Mouse (Mus musculus) midbrain, embryonic 10.5 days (tissue): ENCODE measurements around the gene Ccdc155. TPM values are rescaled to one million over a fixed set of nuclear protein-coding genes. Genes with fewer than 3 reads are reported as not detected.
A peak's percentile ranks its signal among the peaks of the same experiment; 100 is the strongest.
"Not testable (repeated sequence)": the region's sequence is repeated elsewhere in the genome, so short reads cannot be mapped to it uniquely, and the experiment has no call there.

Experiments used
- DNase-seq: peaks from one replicate; pipeline ENCODE4 v3.0.0-alpha.2; 2017; ENCODE audit warnings: low spot score
- H3K27ac ChIP-seq: fragments of 300-500 bp; sonication (generic); replicated peaks from 2 replicates; pipeline ENCODE4 v1.5.1; 2016; ENCODE audit warnings: mild to moderate bottlenecking
- H3K27me3 ChIP-seq: fragments of 300-500 bp; sonication (generic); 2 replicates; pipeline ENCODE4 v1.6.1; 2016; ENCODE audit warnings: low read depth, mild to moderate bottlenecking; ENCODE audit not compliant: poor library complexity, severe bottlenecking
- H3K36me3 ChIP-seq: fragments of 300-500 bp; sonication (generic); 2 replicates; pipeline ENCODE4 v1.6.1; 2016; ENCODE audit warnings: mild to moderate bottlenecking, moderate library complexity
- H3K4me1 ChIP-seq: fragments of 300-500 bp; sonication (generic); 2 replicates; pipeline ENCODE4 v1.6.1; 2016
- H3K4me3 ChIP-seq: fragments of 300-500 bp; sonication (generic); 2 replicates; pipeline ENCODE4 v1.5.1; 2016; ENCODE audit warnings: mild to moderate bottlenecking, moderate library complexity
- H3K9me3 ChIP-seq: fragments of 300-500 bp; sonication (generic); replicated peaks from 2 replicates; pipeline ENCODE4 v1.6.1; 2016; ENCODE audit warnings: mild to moderate bottlenecking
- WGBS: fragments of 180-500 bp; shearing (Covaris S2); methylation state at CpG from one replicate; pipeline ENCODE4 v1.1.7; 2016; 5-methylcytosine and 5-hydroxymethylcytosine counted together
- polyA plus RNA-seq: library from polyadenylated mRNA; unstranded; fragments of >200 nt; fragmentation: Nextera tagmentation; extraction: Ambion mirVana; gene quantifications from 2 replicates; pipeline ENCODE4 v1.2.1, GENCODE M21; 2016

Gene Ccdc155
- polyA plus RNA-seq, 1 experiment from 2014 or later: 0.73 TPM

DNA sequence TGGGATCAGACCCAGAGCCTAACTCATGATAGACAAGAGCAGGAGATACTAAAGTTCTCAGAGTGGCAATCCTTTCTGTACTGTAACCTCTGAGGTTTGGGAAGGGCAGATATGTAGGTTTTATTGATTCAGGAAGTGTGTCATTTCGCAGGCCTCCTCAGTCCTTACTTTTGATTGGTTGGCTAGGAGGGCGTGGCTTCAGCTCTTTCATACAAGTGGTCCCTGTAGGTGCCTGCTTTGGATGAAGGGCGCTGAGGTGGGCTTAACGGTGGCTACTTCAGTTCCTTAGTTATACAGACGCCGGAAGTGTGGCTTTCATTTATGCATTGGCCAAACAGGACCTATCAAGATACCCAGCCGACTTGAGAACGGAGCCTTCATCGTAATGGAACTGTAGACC lies 49.1 kb downstream of the Ccdc155 start:
- Histone ChIP-seq H3K27ac (no peak overlapping the region), H3K27me3 (no peaks in the 10 kb centered on the region), H3K36me3 (peaks cover 41% of the 10 kb centered on the region), H3K4me1 (peaks cover 24% of the 10 kb centered on the region), H3K4me3 (0 out of 2 replicates have a peak overlapping the region, but pooled peaks have one; percentile 75), H3K9me3 (no peaks in the 10 kb centered on the region)
- DNase-seq: no peak
- WGBS: 89% methylated on average over 9 of the region's 9 CpGs

- H3K9me3 ChIP-seq: no peaks in the 10 kb centered on the region
- WGBS: 83% methylated on average over 12 of the region's 12 CpGs
- peaks cover 35% of the 10 kb centered on the region for H3K36me3 ChIP-seq
- H3K4me3 ChIP-seq: peak overlapping the region; percentile 75
- peak overlapping the region; percentile 98 for H3K27ac ChIP-seq
- peaks cover 29% of the 10 kb centered on the region for H3K4me1 ChIP-seq
- peak; percentile 46 for DNase-seq
- no peaks in the 10 kb centered on the region for H3K27me3 ChIP-seq
Measured at GRCm38 (mm10) chr7:45154993-45155514, 49.6 kb downstream of the Ccdc155 start.

- H3K36me3 ChIP-seq: peaks cover 28% of the 10 kb centered on the region
- no peaks in the 10 kb centered on the region for H3K9me3 ChIP-seq
- WGBS: 5% methylated on average over 69 of the region's 69 CpGs
- peak within 1 kb of the TSS; percentile 98 for H3K27ac ChIP-seq
- H3K4me1 ChIP-seq: peaks cover 36% of the 10 kb centered on the region
- H3K4me3 ChIP-seq: peak within 1 kb of the TSS; percentile 75
- DNase-seq: peak; percentile 96
- H3K27me3 ChIP-seq: no peaks in the 10 kb centered on the region
Measured at GRCm38 (mm10) chr7:45154096-45154992, 50.3 kb downstream of the Ccdc155 start, which contains the start of the genes Pih1d1 and Aldh16a1. Gene Pih1d1 (plus strand): TSS chr7:45154303. Gene Aldh16a1 (minus strand): TSS chr7:45154584.

DNA sequence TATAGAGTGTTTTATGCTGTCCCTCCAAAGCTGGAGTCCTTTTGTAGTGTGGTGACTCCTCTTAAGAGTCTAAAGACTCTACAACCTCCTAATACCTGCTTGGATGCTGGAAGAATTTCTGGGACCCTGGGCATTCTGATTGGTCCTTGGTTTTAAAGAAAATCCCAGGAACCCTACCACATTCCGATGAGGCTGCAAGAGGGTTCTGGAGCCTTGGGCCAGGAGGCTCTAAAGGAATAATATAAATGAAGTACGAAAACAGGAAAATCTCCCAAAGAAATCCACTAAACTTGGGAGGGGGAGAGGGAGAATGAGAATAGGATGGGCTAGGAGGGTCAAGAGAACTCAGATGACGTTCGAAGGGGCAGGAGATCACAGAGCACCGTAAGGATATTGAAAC lies 51.1 kb downstream of the Ccdc155 start:
- peak overlapping the region; percentile 75 for H3K4me3 ChIP-seq
- H3K27me3 ChIP-seq: no peaks in the 10 kb centered on the region
- WGBS: 5% methylated on average over 5 of the region's 5 CpGs
- no peaks in the 10 kb centered on the region for H3K9me3 ChIP-seq
- peaks cover 41% of the 10 kb centered on the region for H3K4me1 ChIP-seq
- peaks cover 21% of the 10 kb centered on the region for H3K36me3 ChIP-seq
- no peak for DNase-seq
- peak overlapping the region; percentile 98 for H3K27ac ChIP-seq

- not testable (repeated sequence) for H3K9me3 ChIP-seq, H3K27ac ChIP-seq, DNase-seq, H3K27me3 ChIP-seq
- H3K36me3 ChIP-seq: peaks cover 20% of the 10 kb centered on the region
- peaks cover 41% of the 10 kb centered on the region for H3K4me1 ChIP-seq
- WGBS: 94% methylated on average over 2 of the region's 2 CpGs
- peak overlapping the region; percentile 75 for H3K4me3 ChIP-seq
Measured at GRCm38 (mm10) chr7:45153052-45153451, 51.6 kb downstream of the Ccdc155 start.

DNA sequence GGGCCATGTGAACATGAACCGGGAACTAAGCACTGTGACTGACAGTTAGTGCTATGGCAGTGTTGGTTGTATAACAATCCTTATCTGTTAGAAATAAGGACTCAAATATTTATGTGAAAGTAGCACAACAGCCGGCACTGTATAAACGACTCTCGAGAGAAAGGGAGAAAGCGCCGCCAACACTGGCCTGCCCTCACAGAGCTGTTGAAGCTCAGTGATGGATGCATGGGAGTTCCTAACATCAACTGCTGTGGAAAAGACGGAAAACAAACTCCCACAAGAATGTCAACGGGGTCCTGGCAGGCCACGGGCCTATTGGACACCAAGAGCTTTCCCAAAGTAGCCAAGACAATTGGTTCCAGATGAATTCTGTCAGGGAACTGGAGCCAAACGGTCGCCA lies 53.4 kb downstream of the Ccdc155 start:
- WGBS: 76% methylated on average over 11 of the region's 11 CpGs
- Histone ChIP-seq H3K27me3 (no peaks in the 10 kb centered on the region), H3K9me3 (no peaks in the 10 kb centered on the region), H3K4me3 (no peak overlapping the region), H3K4me1 (peaks cover 41% of the 10 kb centered on the region), H3K36me3 (peaks cover 23% of the 10 kb centered on the region), H3K27ac (no peak overlapping the region)
- DNase-seq: no peak

DNA sequence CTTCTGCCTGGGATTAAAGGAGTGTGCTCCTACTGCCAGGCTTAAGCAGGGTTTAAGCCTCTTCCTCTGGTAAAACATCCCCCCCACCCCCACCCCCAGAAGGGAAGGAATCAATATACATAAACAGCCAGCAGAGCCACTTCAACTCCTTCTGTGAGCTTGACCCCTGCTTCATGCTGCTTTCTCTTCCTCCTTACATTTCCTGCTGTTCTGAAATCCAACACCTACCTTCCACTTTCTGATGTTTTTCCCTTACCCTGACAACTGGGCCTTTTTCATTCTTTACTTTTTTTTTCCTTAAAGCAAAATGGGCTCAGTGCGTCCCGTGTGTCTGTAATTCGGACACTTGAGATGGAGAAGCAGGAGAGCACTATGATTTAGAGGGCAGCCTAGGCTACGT lies 54.4 kb downstream of the Ccdc155 start:
- Histone ChIP-seq H3K4me3 (no peak overlapping the region), H3K27ac (0 out of 2 replicates have a peak overlapping the region, but pooled peaks have one; percentile 59), H3K36me3 (peaks cover 30% of the 10 kb centered on the region), H3K4me1 (peaks cover 37% of the 10 kb centered on the region), H3K9me3 (no peaks in the 10 kb centered on the region), H3K27me3 (no peaks in the 10 kb centered on the region)
- WGBS: 66% methylated on average over 4 of the region's 4 CpGs
- DNase-seq: no peak

GRCm38 (mm10) chr7:45149545-45149944 lies 55.1 kb downstream of the Ccdc155 start:
- Histone ChIP-seq H3K36me3 (peaks cover 38% of the 10 kb centered on the region), H3K27me3 (no peaks in the 10 kb centered on the region), H3K4me3 (no peak overlapping the region), H3K9me3 (no peaks in the 10 kb centered on the region), H3K27ac (peak overlapping the region; percentile 59), H3K4me1 (peaks cover 30% of the 10 kb centered on the region)
- 30% methylated on average over 6 of the region's 6 CpGs for WGBS
- no peak for DNase-seq

GRCm38 (mm10) chr7:45148534-45149098 lies 56.1 kb downstream of the Ccdc155 start:
- no peaks in the 10 kb centered on the region for H3K9me3 ChIP-seq
- H3K4me3 ChIP-seq: no peak overlapping the region
- no peak for DNase-seq
- no peaks in the 10 kb centered on the region for H3K27me3 ChIP-seq
- H3K27ac ChIP-seq: no peak overlapping the region
- peaks cover 47% of the 10 kb centered on the region for H3K36me3 ChIP-seq
- H3K4me1 ChIP-seq: peaks cover 28% of the 10 kb centered on the region
- WGBS: 66% methylated on average over 4 of the region's 4 CpGs

DNA sequence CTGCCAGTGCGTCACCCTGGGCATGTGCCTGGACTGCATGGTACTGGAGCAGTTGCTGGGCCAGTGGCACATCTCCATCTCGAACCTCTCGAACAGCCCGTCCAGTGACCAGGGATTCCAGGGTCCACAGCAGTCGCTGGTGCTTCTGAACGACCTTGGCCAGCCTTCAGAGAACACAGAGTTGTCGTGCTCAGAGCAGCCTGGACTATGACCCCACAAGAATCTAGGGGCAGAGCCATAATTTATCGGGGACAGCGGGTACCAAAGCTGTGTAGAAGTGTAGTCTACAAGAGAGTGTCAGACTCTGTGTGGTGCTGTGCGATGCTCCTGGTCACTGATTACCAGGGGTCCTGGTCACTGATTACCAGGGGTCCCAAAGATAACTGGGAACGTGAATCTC lies 56.8 kb downstream of the Ccdc155 start:
- DNase-seq: no peak
- no peaks in the 10 kb centered on the region for H3K27me3 ChIP-seq
- H3K4me1 ChIP-seq: peaks cover 23% of the 10 kb centered on the region
- no peak overlapping the region for H3K27ac ChIP-seq
- H3K36me3 ChIP-seq: peaks cover 54% of the 10 kb centered on the region
- 91% methylated on average over 11 of the region's 11 CpGs for WGBS
- no peak overlapping the region for H3K4me3 ChIP-seq
- H3K9me3 ChIP-seq: no peaks in the 10 kb centered on the region

GRCm38 (mm10) chr7:45147267-45147666 lies 57.4 kb downstream of the Ccdc155 start:
- DNase-seq: no peak
- no peak overlapping the region for H3K4me3 ChIP-seq
- no peak overlapping the region for H3K27ac ChIP-seq
- 92% methylated on average over 11 of the region's 11 CpGs for WGBS
- peaks cover 61% of the 10 kb centered on the region for H3K36me3 ChIP-seq
- H3K27me3 ChIP-seq: no peaks in the 10 kb centered on the region
- H3K9me3 ChIP-seq: no peaks in the 10 kb centered on the region
- H3K4me1 ChIP-seq: peaks cover 23% of the 10 kb centered on the region

GRCm38 (mm10) chr7:45145460-45145859 lies 59.2 kb downstream of the Ccdc155 start:
- WGBS: 96% methylated on average over 8 of the region's 8 CpGs
- Histone ChIP-seq H3K27me3 (no peaks in the 10 kb centered on the region), H3K4me3 (no peak overlapping the region), H3K9me3 (no peaks in the 10 kb centered on the region), H3K36me3 (peaks cover 70% of the 10 kb centered on the region), H3K27ac (no peak overlapping the region), H3K4me1 (peaks cover 15% of the 10 kb centered on the region)
- no peak for DNase-seq
